33 mouse cellular contexts compared by ENCODE assay signal in genomic region chr10:37349261-37349660, GRCm38 (mm10).
"Had no signal": no experiment of that assay in that cellular context is flagged by ENCODE, and none has a peak within 500 bp of the region (broad histone marks: within the 10 kb centered on the region; RNA-seq: fewer than 3 reads in every experiment).

No protein-coding gene starts in this region.

- H3K4me2 ChIP-seq: heart, embryonic 11.5 days; heart, embryonic 12.5 days; heart, embryonic 15.5 days; hindbrain, embryonic 12.5 days; hindbrain, embryonic 13.5 days; hindbrain, embryonic 14.5 days; hindbrain, embryonic 15.5 days; intestine, embryonic 15.5 days; kidney, embryonic 15.5 days had no signal

- H3K4me1 ChIP-seq: heart, embryonic 10.5 days; heart, embryonic 15.5 days; hindbrain, embryonic 10.5 days; hindbrain, embryonic 12.5 days; hindbrain, embryonic 13.5 days; hindbrain, embryonic 15.5 days; intestine, embryonic 15.5 days; kidney, embryonic 15.5 days had no signal

- H3K9ac ChIP-seq: heart, embryonic 12.5 days; heart, embryonic 15.5 days; hindbrain, embryonic 12.5 days; hindbrain, embryonic 13.5 days; hindbrain, embryonic 14.5 days; hindbrain, embryonic 15.5 days; intestine, embryonic 15.5 days; kidney, embryonic 15.5 days had no signal

- H3K4me3 ChIP-seq: heart, embryonic 10.5 days; heart, embryonic 12.5 days; heart, embryonic 15.5 days; hindbrain, embryonic 10.5 days; hindbrain, embryonic 12.5 days; hindbrain, embryonic 13.5 days; hindbrain, embryonic 15.5 days; intestine, embryonic 15.5 days; kidney, embryonic 15.5 days; layer of hippocampus, adult 2 months; left cerebral cortex, adult 2 months had no signal

- H3K27me3 ChIP-seq: heart, embryonic 12.5 days; heart, embryonic 15.5 days; hindbrain, embryonic 12.5 days; hindbrain, embryonic 13.5 days; hindbrain, embryonic 15.5 days; intestine, embryonic 15.5 days; kidney, embryonic 15.5 days had no signal

- ATAC-seq: hindbrain, embryonic 16.5 days; hindbrain, postnatal 0 days; inflammation-experienced regulatory T-cells, adult 6 months; intestine, embryonic 15.5 days; intestine, embryonic 16.5 days; intestine, postnatal 0 days had no signal

- H3K9me3 ChIP-seq: heart, embryonic 10.5 days; heart, embryonic 12.5 days; heart, embryonic 15.5 days; hindbrain, embryonic 10.5 days; hindbrain, embryonic 12.5 days; hindbrain, embryonic 13.5 days; hindbrain, embryonic 15.5 days; intestine, embryonic 15.5 days; kidney, embryonic 15.5 days had no signal

- DNase-seq: heart, postnatal 14 days; heart, postnatal 36 days; kidney, adult 11 months; kidney, adult 18-20 months; kidney, adult 2 months; kidney, adult 8-10 months; kidney, adult 9 months; kidney, postnatal 10 days; kidney, postnatal 14 days; kidney, postnatal 25 days; kidney, postnatal 36 days; kidney, postnatal 4 days; layer of hippocampus, adult 9-11 months; layer of hippocampus, postnatal 36 days had no signal

- H3K27ac ChIP-seq: heart, embryonic 10.5 days; heart, embryonic 15.5 days; hindbrain, embryonic 10.5 days; hindbrain, embryonic 12.5 days; hindbrain, embryonic 13.5 days; hindbrain, embryonic 14.5 days; hindbrain, embryonic 15.5 days; hindbrain, postnatal 0 days; intestine, embryonic 15.5 days; kidney, embryonic 15.5 days; kidney, postnatal 0 days; layer of hippocampus, adult 2 months; left cerebral cortex, adult 2 months had no signal

- H3K36me3 ChIP-seq: heart, embryonic 10.5 days; heart, embryonic 12.5 days; heart, embryonic 15.5 days; hindbrain, embryonic 10.5 days; hindbrain, embryonic 12.5 days; hindbrain, embryonic 13.5 days; hindbrain, embryonic 15.5 days; intestine, embryonic 15.5 days; kidney, embryonic 15.5 days had no signal
